Mouse (Mus musculus) telencephalon, adult 2 months (tissue): ENCODE results near the gene Opa1.

ENCODE experiments used
- DNase-seq: peaks from one replicate; pipeline ENCODE4 v3.0.0-alpha.2; 2011; ENCODE audit warnings: low read depth, low spot score

Opa1 gene

GRCm38 (mm10) chr16:29687987-29688885 lies 109.1 kb downstream of the Opa1 start:
- DNase-seq = no peak

GRCm38 (mm10) chr16:29689187-29689819 lies 110.2 kb downstream of the Opa1 start:
- no peak for DNase-seq

- no peak for DNase-seq
These were observed 114.0 kb downstream of the Opa1 start for GRCm38 (mm10) chr16:29693025-29693682.

GRCm38 (mm10) chr16:29693791-29694419 lies 114.8 kb downstream of the Opa1 start:
- no peak for DNase-seq

GRCm38 (mm10) chr16:29694420-29694959 lies 115.4 kb downstream of the Opa1 start:
- no peak for DNase-seq
